Mouse (Mus musculus) olfactory bulb, adult 2 months (tissue): Measurements from ENCODE around the gene Abi3.

Source experiments
- CTCF ChIP-seq: fragments of 200-500 bp; IDR thresholded peaks from 2 replicates; pipeline ENCODE4 v1.5.1; 2012; ENCODE audit warnings: low read depth, mild to moderate bottlenecking, low read length, moderate library complexity; ENCODE audit not compliant: insufficient read depth
- POLR2A ChIP-seq: fragments of 200-500 bp; IDR thresholded peaks from 2 replicates; pipeline ENCODE4 v1.6.1; 2012; ENCODE audit warnings: mild to moderate bottlenecking, low read depth, low read length, moderate library complexity; ENCODE audit not compliant: insufficient read depth

DNA sequence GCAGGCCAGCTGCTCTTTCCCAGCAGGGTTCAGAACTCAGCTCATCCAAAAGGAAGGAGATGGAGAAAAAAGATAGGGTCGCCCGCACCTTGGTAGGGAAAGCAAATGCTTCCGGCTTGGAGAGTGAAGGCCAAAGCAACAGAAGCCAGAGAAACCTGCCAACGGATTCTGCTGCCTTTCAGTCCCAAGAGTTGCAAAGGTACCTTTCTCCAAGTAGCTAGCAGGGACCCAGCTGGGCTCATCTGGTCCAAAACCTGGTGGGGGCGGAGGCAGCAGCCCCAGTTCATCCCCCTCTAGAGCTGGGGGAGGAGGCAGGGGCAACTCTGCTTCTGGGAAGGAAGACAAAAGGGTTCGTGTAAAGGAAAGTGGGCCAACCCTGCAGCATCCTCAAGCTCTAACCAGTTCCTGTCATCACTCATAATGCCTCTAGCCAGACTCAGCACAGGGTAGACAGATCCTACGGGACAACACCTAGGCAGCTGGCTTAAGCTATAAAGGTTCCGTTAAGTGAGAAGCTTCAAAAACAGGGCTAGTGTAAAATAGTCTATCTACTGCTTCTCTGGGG is 9.2 kb downstream of the Abi3 start:
- TF ChIP-seq CTCF (no peak), POLR2A (no peak)
